Mouse (Mus musculus) kidney, adult 2 months (tissue): ENCODE results near the gene Sv2a. TPM values are rescaled to one million over a fixed set of nuclear protein-coding genes. Genes with fewer than 3 reads are reported as not detected.

ENCODE experiments used
- DNase-seq: peaks from one replicate; pipeline ENCODE4 v3.0.0; 2021
- H3K27ac ChIP-seq: fragments of 200-500 bp; 2 replicates; pipeline ENCODE4 v1.5.1; 2012; ENCODE audit warnings: low read depth, low read length, control low read depth, inconsistent platforms; ENCODE audit not compliant: insufficient read depth
- H3K27me3 ChIP-seq: fragments of 200-500 bp; replicated peaks from 2 replicates; pipeline ENCODE4 v1.6.1; 2012; ENCODE audit warnings: mild to moderate bottlenecking, moderate library complexity, low read length, inconsistent platforms; ENCODE audit not compliant: control insufficient read depth, insufficient read depth
- H3K36me3 ChIP-seq: fragments of 200-500 bp; 2 replicates; pipeline ENCODE4 v1.6.1; 2012; ENCODE audit warnings: mild to moderate bottlenecking, moderate library complexity, low read length, inconsistent platforms; ENCODE audit not compliant: control insufficient read depth, insufficient read depth
- H3K4me1 ChIP-seq: fragments of 200-500 bp; 2 replicates; pipeline ENCODE4 v1.6.1; 2011; ENCODE audit warnings: low read length; ENCODE audit not compliant: control insufficient read depth, insufficient read depth
- H3K4me3 ChIP-seq: fragments of 200-500 bp; 2 replicates; pipeline ENCODE4 v1.5.1; 2011; ENCODE audit warnings: mild to moderate bottlenecking, low read depth, low read length, control low read depth; ENCODE audit not compliant: insufficient read depth
- CTCF ChIP-seq: fragments of 200-500 bp; conservative IDR thresholded peaks from 2 replicates; pipeline ENCODE4 v1.5.1; 2011; ENCODE audit warnings: low read depth, mild to moderate bottlenecking, control low read depth, low read length, moderate library complexity, mixed read lengths; ENCODE audit not compliant: insufficient read depth, insufficient read length
- POLR2A ChIP-seq: fragments of 200-500 bp; IDR thresholded peaks from one replicate; pipeline ENCODE4 v1.6.1; 2011; ENCODE audit warnings: low read depth, low read length, control low read depth
- WGBS: fragments of 180-500 bp; shearing (Covaris S2); methylation state at CpG from one replicate; pipeline ENCODE4 v1.1.7; 2018; 5-methylcytosine and 5-hydroxymethylcytosine counted together
- polyA plus RNA-seq: library from polyadenylated mRNA; depleted of rRNA; stranded (reverse); fragments of >200 nt; gene quantifications from 2 replicates; pipeline ENCODE4 v1.2.3, GENCODE M21; 2012; rRNA removed

The Sv2a gene
- polyA plus RNA-seq = 20.8 and 27.3 TPM in 2 replicates

DNA sequence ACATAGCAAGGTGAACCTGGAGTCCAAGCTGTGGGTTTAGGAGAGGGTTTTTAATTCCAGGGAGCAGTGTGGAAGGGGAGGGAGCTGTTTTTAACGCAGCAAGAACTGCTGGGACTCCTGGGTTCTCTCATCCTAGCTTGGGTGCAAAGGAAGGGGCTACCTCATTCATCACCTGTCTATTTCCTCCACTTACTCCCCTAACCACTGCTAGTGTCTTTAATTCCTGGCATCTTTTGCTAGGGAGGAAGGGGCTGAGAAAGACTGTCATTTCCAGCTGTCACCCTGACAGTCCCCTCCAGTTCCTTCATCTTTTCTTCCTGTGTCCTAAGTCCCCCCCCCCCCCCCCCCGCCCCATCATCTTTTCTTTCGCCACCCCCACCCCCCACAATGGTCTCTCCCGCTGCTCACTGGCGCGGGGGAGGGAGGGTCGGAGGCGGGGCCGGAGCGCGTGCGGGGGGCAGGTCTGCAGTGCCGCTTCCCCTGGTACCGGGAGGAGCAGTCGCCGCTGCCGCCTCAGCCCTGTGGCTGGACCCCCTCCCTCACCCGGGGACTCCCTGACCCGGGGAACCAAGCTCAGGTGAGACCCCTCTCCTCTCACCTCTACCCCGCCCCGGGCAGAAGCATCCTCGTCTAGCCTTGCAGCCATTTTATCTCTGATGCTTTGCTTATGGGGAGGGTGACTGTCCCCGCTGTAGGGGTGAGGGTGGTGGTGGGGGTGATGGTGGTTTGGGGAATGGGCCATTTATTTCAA lies at the start of gene Sv2a:
Gene Sv2a, plus strand, starts transcription at position 425 of the 751 bp plus-strand sequence.
- Histone ChIP-seq H3K4me3 (peak within 1 kb of the TSS; percentile 82), H3K27ac (peak within 1 kb of the TSS; percentile 89), H3K27me3 (no peaks in the 10 kb centered on the region), H3K4me1 (peaks cover 6% of the 10 kb centered on the region), H3K36me3 (peaks cover 3% of the 10 kb centered on the region; the same call in 1 of the 2 replicates)
- no peak for TF ChIP-seq POLR2A
- WGBS = 2% methylated on average over 21 of the region's 23 CpGs
- DNase-seq = peak; percentile 42

DNA sequence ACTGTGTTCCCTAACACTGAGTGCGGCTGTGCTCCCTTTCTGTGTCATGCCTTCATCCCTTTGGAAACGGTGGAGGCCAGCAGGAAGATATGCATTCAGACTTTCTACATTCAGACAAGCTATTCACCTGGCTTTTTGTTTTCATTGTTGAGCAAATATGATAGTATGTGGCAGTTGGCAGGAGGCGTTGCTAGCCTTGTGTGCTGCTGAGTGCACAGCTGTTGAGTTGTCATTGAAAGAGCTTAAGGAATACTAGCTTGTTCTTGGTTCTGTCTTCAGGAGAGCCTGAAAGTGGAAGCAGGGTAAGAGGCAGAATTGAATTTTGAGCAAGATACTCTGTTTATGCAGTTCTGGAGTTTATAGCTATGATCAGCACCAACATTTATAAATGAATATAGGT lies 48.5 kb upstream of the Sv2a start:
- Histone ChIP-seq H3K4me1 (peaks cover 25% of the 10 kb centered on the region), H3K4me3 (no peak overlapping the region), H3K27ac (peak overlapping the region; percentile 31; the same call in 1 of the 2 replicates), H3K36me3 (peaks cover 1% of the 10 kb centered on the region; the same call in 1 of the 2 replicates), H3K27me3 (no peaks in the 10 kb centered on the region)
- TF ChIP-seq POLR2A (no peak), CTCF (no peak)
- no peak for DNase-seq
- 93% methylated on average over 3 of the region's 3 CpGs for WGBS

DNA sequence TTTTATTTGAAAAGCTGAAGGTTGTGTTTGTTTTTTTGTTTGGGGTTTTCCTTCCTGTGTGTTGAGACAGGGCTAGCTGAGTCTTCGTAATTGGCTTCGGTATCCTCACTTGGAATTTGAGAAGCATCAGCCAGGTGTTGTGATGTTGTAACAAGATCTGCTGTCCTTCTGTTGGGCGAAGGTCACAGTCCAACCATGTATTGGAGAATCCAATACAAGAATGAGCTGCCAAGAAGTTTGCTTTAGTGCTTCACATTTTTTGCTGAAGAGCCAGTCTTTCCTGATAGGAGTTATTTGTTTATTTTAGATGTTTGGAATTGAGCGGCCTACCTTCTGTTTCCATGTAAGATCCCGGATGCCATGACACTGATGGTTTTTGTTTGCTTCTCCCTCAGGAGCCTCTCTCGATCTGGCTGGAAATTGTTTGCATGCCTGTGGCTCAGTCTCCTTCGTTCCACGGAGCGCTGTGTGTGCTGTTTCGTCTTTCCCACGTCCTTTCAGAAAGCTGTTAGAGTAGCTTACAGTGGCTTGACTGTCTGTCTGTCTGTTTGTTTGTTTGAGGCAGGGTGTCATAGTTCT lies 47.5 kb upstream of the Sv2a start:
- H3K27ac ChIP-seq = peak overlapping the region; percentile 46
- H3K4me1 ChIP-seq = peaks cover 21% of the 10 kb centered on the region
- no peaks in the 10 kb centered on the region for H3K27me3 ChIP-seq
- TF ChIP-seq CTCF = no peak
- TF ChIP-seq POLR2A = no peak
- peaks cover 1% of the 10 kb centered on the region; the same call in 1 of the 2 replicates for H3K36me3 ChIP-seq
- WGBS = 43% methylated on average over 11 of the region's 11 CpGs
- peak; percentile 86 for DNase-seq
- H3K4me3 ChIP-seq = no peak overlapping the region

DNA sequence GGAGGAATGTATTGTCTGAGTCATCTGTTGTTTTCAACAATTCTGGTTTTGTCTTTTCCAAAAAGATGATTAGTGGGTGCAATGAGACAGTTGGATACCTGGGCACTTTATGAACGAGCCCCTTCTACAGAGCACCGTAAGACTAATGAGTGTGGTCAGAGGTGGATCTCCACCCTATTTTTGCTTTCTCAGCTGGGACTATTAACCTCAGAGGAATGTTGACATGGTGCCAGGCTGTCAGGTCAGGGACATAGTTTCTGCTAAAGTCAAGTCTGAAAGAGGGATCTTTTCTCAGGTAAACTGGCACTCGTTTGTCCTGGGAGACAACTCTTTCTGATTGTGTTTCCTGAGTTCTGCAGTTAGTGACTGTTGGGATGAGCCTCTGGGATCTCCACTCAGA lies 45.9 kb upstream of the Sv2a start:
- 17% methylated on average over 3 of the region's 3 CpGs for WGBS
- Histone ChIP-seq H3K27me3 (no peaks in the 10 kb centered on the region), H3K4me1 (peaks cover 21% of the 10 kb centered on the region), H3K27ac (peak overlapping the region; percentile 85), H3K36me3 (peaks cover 1% of the 10 kb centered on the region; the same call in 1 of the 2 replicates), H3K4me3 (no peak overlapping the region)
- TF ChIP-seq POLR2A (no peak), CTCF (no peak)
- peak; percentile 92 for DNase-seq

DNA sequence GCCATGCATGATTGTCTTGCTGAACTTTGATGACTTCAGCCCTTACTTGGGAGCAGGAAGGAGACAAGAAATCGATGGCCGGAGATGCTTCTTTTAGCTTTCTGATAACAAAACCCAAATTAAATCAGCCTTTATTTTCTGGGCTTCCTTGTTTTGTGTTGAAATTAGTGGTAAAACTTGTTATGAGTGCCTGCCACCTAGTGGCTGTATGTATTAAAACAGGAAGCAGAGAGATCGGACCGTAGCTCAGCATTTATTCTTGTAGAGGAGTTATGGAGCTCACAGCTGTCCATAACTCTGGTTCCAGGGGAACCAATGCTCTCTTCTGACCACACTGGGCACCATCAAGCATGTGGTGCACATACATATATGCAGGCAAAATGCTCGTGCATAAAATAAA lies 33.0 kb upstream of the Sv2a start:
- peak; percentile 79 for DNase-seq
- WGBS = 8% methylated on average over 5 of the region's 5 CpGs
- Histone ChIP-seq H3K27ac (no peak overlapping the region), H3K4me3 (no peak overlapping the region), H3K4me1 (no peaks in the 10 kb centered on the region; the same call in 1 of the 2 replicates), H3K27me3 (no peaks in the 10 kb centered on the region), H3K36me3 (peaks cover 2% of the 10 kb centered on the region)
- peak; percentile 31; the same call in 1 of the 2 replicates for TF ChIP-seq CTCF
- TF ChIP-seq POLR2A = no peak

DNA sequence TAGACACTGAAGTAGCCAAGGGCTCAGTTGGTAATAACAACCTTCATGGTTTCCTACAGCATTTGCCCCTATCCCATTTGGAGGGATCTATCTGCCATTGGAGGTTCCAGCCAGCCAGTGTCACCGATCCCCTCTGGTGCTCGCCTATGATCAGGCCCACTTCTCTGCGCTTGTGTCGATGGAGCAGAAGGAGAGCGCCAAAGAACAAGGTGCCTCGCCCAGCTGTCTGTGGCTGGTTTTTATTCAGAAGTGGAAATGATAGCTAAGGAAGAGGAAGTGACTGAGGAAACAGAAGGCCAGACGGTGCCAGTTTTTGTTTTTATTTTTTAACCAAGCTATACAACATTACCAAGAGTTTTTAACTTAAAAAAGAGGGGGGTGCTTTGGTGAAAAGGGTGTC lies 29.1 kb upstream of the Sv2a start:
- peaks cover 4% of the 10 kb centered on the region for H3K36me3 ChIP-seq
- no peak for DNase-seq
- no peak overlapping the region for H3K27ac ChIP-seq
- H3K4me3 ChIP-seq = no peak overlapping the region
- H3K4me1 ChIP-seq = peaks cover 4% of the 10 kb centered on the region; the same call in 1 of the 2 replicates
- 74% methylated on average over 7 of the region's 7 CpGs for WGBS
- no peak for TF ChIP-seq POLR2A
- no peak for TF ChIP-seq CTCF
- no peaks in the 10 kb centered on the region for H3K27me3 ChIP-seq

DNA sequence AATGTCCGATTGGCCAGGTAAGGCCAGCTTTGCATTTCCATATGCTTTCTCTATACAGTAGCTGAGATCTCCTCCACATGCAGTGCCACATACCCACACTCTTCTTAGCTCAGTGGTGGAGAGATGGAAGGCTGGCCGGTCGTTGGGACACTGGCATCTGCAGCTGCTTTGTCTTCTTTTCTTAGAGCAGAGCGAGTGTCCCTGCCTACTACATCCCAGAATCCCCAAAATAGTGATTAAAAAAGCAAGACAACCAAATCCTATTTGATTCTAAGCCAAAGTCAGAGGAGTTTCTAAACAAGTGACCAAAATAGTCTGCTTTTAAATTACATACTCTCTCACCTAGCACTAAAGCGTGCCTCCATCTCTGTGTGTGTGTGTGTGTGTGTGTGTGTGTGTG lies 28.3 kb upstream of the Sv2a start:
- DNase-seq = no peak
- Histone ChIP-seq H3K4me1 (peaks cover 4% of the 10 kb centered on the region; the same call in 1 of the 2 replicates), H3K27me3 (no peaks in the 10 kb centered on the region), H3K4me3 (no peak overlapping the region), H3K36me3 (peaks cover 4% of the 10 kb centered on the region), H3K27ac (no peak overlapping the region)
- WGBS = 89% methylated on average over 5 of the region's 5 CpGs
- TF ChIP-seq CTCF (no peak), POLR2A (no peak)
